Mouse (Mus musculus) heart, embryonic 16.5 days (tissue): ENCODE measurements at regions not wholly inside any gene's neighbourhood (a gene's known extent, or its start where the extent isn't known, plus 50 kb on each side); places are given as distances from the start of the nearest gene placed in this dataset.

ENCODE experiments used
- ATAC-seq: fragments of 200-750 bp; cut with Nextera tagmentation; replicated peaks from 2 replicates; pipeline ENCODE4 v1.8.0; 2017; ENCODE audit warnings: moderate number of reproducible peaks; ENCODE audit not compliant: insufficient read depth, low FRiP score; ENCODE audit errors: extremely low read depth
- H3K27ac ChIP-seq: fragments of 300-500 bp; sonication (generic); 2 replicates; pipeline ENCODE4 v1.5.1; 2014; ENCODE audit warnings: mild to moderate bottlenecking, low read length, control low read depth, moderate library complexity
- H3K27me3 ChIP-seq: fragments of 300-500 bp; sonication (generic); 2 replicates; pipeline ENCODE4 v1.6.1; 2014; ENCODE audit warnings: low read length, mixed read lengths; ENCODE audit not compliant: control insufficient read depth, insufficient read depth
- H3K36me3 ChIP-seq: fragments of 300-500 bp; sonication (generic); 2 replicates; pipeline ENCODE4 v1.6.1; 2014; ENCODE audit not compliant: control insufficient read depth, insufficient read depth
- H3K4me1 ChIP-seq: fragments of 300-500 bp; sonication (generic); 2 replicates; pipeline ENCODE4 v1.6.1; 2014; ENCODE audit warnings: low read length, mixed read lengths; ENCODE audit not compliant: control insufficient read depth, insufficient read depth
- H3K4me2 ChIP-seq: fragments of 300-500 bp; sonication (generic); 2 replicates; pipeline ENCODE4 v1.6.1; 2014; ENCODE audit warnings: low read depth, mild to moderate bottlenecking, control low read depth, low read length
- H3K4me3 ChIP-seq: fragments of 300-500 bp; sonication (generic); 2 replicates; pipeline ENCODE4 v1.5.1; 2014; ENCODE audit warnings: mild to moderate bottlenecking, control low read depth, low read length
- H3K9ac ChIP-seq: fragments of 300-500 bp; sonication (generic); 2 replicates; pipeline ENCODE4 v1.6.1; 2014; ENCODE audit warnings: low read length, control low read depth
- H3K9me3 ChIP-seq: fragments of 300-500 bp; sonication (generic); replicated peaks from 2 replicates; pipeline ENCODE4 v1.6.1; 2016; ENCODE audit warnings: low read length; ENCODE audit not compliant: control insufficient read depth
- WGBS: fragments of 180-500 bp; shearing (Covaris S2); extraction: QIAGEN DNeasy Blood & Tissue Kit; methylation state at CpG from one replicate; pipeline ENCODE4 v1.1.7; 2014; 5-methylcytosine and 5-hydroxymethylcytosine counted together

- no peaks in the 10 kb centered on the region for H3K36me3 ChIP-seq
- H3K9me3 ChIP-seq = no peaks in the 10 kb centered on the region
- no peaks in the 10 kb centered on the region for H3K27me3 ChIP-seq
- no peak overlapping the region for H3K27ac ChIP-seq
- H3K9ac ChIP-seq = no peak overlapping the region
- H3K4me1 ChIP-seq = peaks cover 36% of the 10 kb centered on the region
- H3K4me3 ChIP-seq = no peak overlapping the region
- 36% methylated on average over 26 of the region's 26 CpGs for WGBS
- no peak for ATAC-seq
- peak overlapping the region; percentile 50 for H3K4me2 ChIP-seq
Measured at GRCm38 (mm10) chr9:63880487-63881260, 122.9 kb upstream of the Smad3 start.

- 31% methylated on average over 15 of the region's 15 CpGs for WGBS
- no peak for ATAC-seq
- Histone ChIP-seq H3K4me1 (peaks cover 36% of the 10 kb centered on the region), H3K9ac (no peak overlapping the region), H3K4me3 (peak overlapping the region; percentile 28; the same call in 1 of the 2 replicates), H3K27me3 (no peaks in the 10 kb centered on the region), H3K27ac (no peak overlapping the region), H3K9me3 (no peaks in the 10 kb centered on the region), H3K36me3 (no peaks in the 10 kb centered on the region), H3K4me2 (peak overlapping the region; percentile 50)
Measured at GRCm38 (mm10) chr9:63879710-63880428, 122.1 kb upstream of the Smad3 start.

GRCm38 (mm10) chr9:63877864-63878263 is 120.1 kb upstream of the Smad3 start:
- H3K9me3 ChIP-seq = no peaks in the 10 kb centered on the region
- H3K36me3 ChIP-seq = no peaks in the 10 kb centered on the region
- peak; percentile 87 for ATAC-seq
- 49% methylated on average over 7 of the region's 7 CpGs for WGBS
- no peak overlapping the region for H3K4me3 ChIP-seq
- peak overlapping the region; percentile 12; the same call in 1 of the 2 replicates for H3K9ac ChIP-seq
- no peaks in the 10 kb centered on the region for H3K27me3 ChIP-seq
- peaks cover 28% of the 10 kb centered on the region for H3K4me1 ChIP-seq
- peak overlapping the region; percentile 89 for H3K27ac ChIP-seq
- no peak overlapping the region for H3K4me2 ChIP-seq

GRCm38 (mm10) chr9:63876886-63877285 is 119.1 kb upstream of the Smad3 start:
- Histone ChIP-seq H3K36me3 (no peaks in the 10 kb centered on the region), H3K9me3 (no peaks in the 10 kb centered on the region), H3K4me3 (peak overlapping the region; percentile 16; the same call in 1 of the 2 replicates), H3K27me3 (no peaks in the 10 kb centered on the region), H3K9ac (peak overlapping the region; percentile 0), H3K27ac (peak overlapping the region; percentile 89), H3K4me1 (peaks cover 28% of the 10 kb centered on the region), H3K4me2 (peak overlapping the region; percentile 52)
- 27% methylated on average over 13 of the region's 13 CpGs for WGBS
- ATAC-seq = no peak

GRCm38 (mm10) chr9:63876023-63876422 is 118.2 kb upstream of the Smad3 start:
- Histone ChIP-seq H3K4me1 (peaks cover 28% of the 10 kb centered on the region), H3K27ac (no peak overlapping the region), H3K36me3 (no peaks in the 10 kb centered on the region), H3K9ac (no peak overlapping the region), H3K9me3 (no peaks in the 10 kb centered on the region), H3K4me2 (no peak overlapping the region), H3K4me3 (no peak overlapping the region), H3K27me3 (no peaks in the 10 kb centered on the region)
- 92% methylated on average over 12 of the region's 12 CpGs for WGBS
- ATAC-seq = no peak

GRCm38 (mm10) chr9:63875193-63875592 is 117.4 kb upstream of the Smad3 start:
- Histone ChIP-seq H3K9ac (no peak overlapping the region), H3K4me2 (no peak overlapping the region), H3K4me1 (peaks cover 23% of the 10 kb centered on the region), H3K4me3 (no peak overlapping the region), H3K36me3 (no peaks in the 10 kb centered on the region), H3K27ac (no peak overlapping the region), H3K9me3 (peaks cover 2% of the 10 kb centered on the region), H3K27me3 (no peaks in the 10 kb centered on the region)
- WGBS = 91% methylated on average over 5 of the region's 5 CpGs
- no peak for ATAC-seq

- no peaks in the 10 kb centered on the region for H3K4me1 ChIP-seq
- no peak for ATAC-seq
- 69% methylated on average over 11 of the region's 11 CpGs for WGBS
- H3K27ac ChIP-seq = no peak overlapping the region
- no peaks in the 10 kb centered on the region for H3K27me3 ChIP-seq
- no peak overlapping the region for H3K4me2 ChIP-seq
- no peak overlapping the region for H3K4me3 ChIP-seq
- H3K9me3 ChIP-seq = peaks cover 6% of the 10 kb centered on the region
- H3K36me3 ChIP-seq = no peaks in the 10 kb centered on the region
- H3K9ac ChIP-seq = no peak overlapping the region
Measured at GRCm38 (mm10) chr9:63864350-63864749, 106.6 kb upstream of the Smad3 start.

GRCm38 (mm10) chr9:63863328-63863727 is 105.5 kb upstream of the Smad3 start:
- H3K36me3 ChIP-seq = no peaks in the 10 kb centered on the region
- H3K9ac ChIP-seq = no peak overlapping the region
- H3K4me1 ChIP-seq = no peaks in the 10 kb centered on the region
- H3K27me3 ChIP-seq = no peaks in the 10 kb centered on the region
- no peak overlapping the region for H3K4me3 ChIP-seq
- H3K4me2 ChIP-seq = no peak overlapping the region
- no peak overlapping the region for H3K27ac ChIP-seq
- WGBS = 87% methylated on average over 4 of the region's 4 CpGs
- no peak for ATAC-seq
- H3K9me3 ChIP-seq = 0 out of 2 replicates have a peak, but pooled peaks cover 2% of the 10 kb centered on the region

- no peak overlapping the region for H3K4me3 ChIP-seq
- no peaks in the 10 kb centered on the region for H3K36me3 ChIP-seq
- 0 out of 2 replicates have a peak, but pooled peaks cover 2% of the 10 kb centered on the region for H3K9me3 ChIP-seq
- no peaks in the 10 kb centered on the region for H3K4me1 ChIP-seq
- ATAC-seq = peak; percentile 65
- H3K4me2 ChIP-seq = no peak overlapping the region
- H3K27ac ChIP-seq = no peak overlapping the region
- H3K9ac ChIP-seq = no peak overlapping the region
- H3K27me3 ChIP-seq = no peaks in the 10 kb centered on the region
- WGBS = 33% methylated on average over 6 of the region's 6 CpGs
Measured at GRCm38 (mm10) chr9:63862427-63862826, 104.6 kb upstream of the Smad3 start.
